Mouse (Mus musculus): ENCODE results near the gene Pycr2. TPM values are rescaled to one million over a fixed set of nuclear protein-coding genes. Genes with fewer than 3 reads are reported as not detected.

Pycr2 gene
- 100 to 1,000 TPM in 1 of 2 experiments, 10 to 100 TPM in 1; 60.0 to 102 TPM for polyA plus RNA-seq (2012; fragmentation: generic; extraction: Trizol)

GRCm38 (mm10) chr1:180904039-180904814 lies at the start of gene Pycr2:
Gene Pycr2 (plus strand): TSS chr1:180904293.

GRCm38 (mm10) chr1:180892808-180893207 lies 11.3 kb upstream of the Pycr2 start, which contains the start of gene Lefty2:
Gene Lefty2 (plus strand): TSS chr1:180893108.

GRCm38 (mm10) chr1:180934467-180935419 lies 30.6 kb downstream of the Pycr2 start, which contains the start of gene Lefty1:
Gene Lefty1 (plus strand): TSS chr1:180935022.

DNA sequence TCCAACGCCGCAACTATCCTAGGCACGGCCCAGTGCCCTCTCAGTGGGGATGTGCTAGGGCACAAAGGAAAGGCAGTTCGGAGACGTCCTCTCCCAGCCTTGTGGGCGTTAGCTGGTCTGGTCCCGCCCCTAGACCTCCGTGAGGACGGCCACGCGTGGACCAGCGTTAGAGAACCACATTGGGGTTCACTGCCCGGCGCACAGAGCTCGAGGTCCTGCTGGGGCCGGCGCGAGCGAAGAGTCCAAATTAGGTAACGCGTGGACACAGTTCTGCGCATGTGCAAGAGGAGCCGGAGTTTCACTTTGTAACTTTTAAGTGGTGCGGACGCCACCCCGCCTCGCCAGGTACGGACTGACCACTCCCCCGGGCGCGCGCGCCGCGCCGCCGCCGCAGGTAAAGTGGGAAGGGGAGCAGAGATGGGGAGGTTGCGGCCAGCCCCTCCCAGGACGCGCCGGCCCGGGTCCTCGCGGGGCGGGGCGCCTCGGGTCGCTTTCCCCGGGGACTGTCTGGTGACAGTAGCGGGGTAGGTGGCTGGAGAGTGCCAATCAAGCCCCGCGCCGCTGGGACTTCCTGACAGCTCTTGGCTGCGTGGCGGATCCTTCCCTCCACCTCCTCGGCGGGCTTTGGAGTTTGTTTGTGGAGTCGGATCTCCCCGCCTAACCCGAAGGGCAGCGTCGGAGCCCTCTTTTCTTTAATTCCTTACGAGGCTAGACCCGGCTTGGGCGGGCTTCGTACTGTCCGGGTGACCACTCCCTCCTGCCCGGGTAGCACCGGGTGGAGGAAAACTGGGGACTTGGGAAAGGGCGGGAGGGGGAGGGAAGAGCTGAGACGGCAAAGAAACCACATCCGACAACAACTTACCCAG lies 38.3 kb downstream of the Pycr2 start, which contains the start of gene Tmem63a:
Tmem63a (plus strand) TSS at position 179 of the 866 bp plus-strand sequence.

Other genes with a start within 250 kb of the Pycr2 start
- gene Mixl1, start 207.3 kb upstream of the Pycr2 start, polyA plus RNA-seq (2012; fragmentation: generic; extraction: Trizol), result not detected
- gene Acbd3, start 178.2 kb upstream of the Pycr2 start, polyA plus RNA-seq (2012; fragmentation: generic; extraction: Trizol), result 1 to 10 TPM; 1.1 to 9.5 TPM
- 100 to 1,000 TPM in 1 of 2 experiments, 10 to 100 TPM in 1; 65.3 to 961 TPM for gene H3f3a, start 90.3 kb upstream of the Pycr2 start, polyA plus RNA-seq (2012; fragmentation: generic; extraction: Trizol)
- gene Sde2, start 53.2 kb upstream of the Pycr2 start, polyA plus RNA-seq (2012; fragmentation: generic; extraction: Trizol), result 10 to 100 TPM in 1 of 2 experiments, 1 to 10 TPM in 1; 2.3 to 12.3 TPM
- not detected for gene Lefty2, start 11.2 kb upstream of the Pycr2 start, polyA plus RNA-seq (2012; fragmentation: generic; extraction: Trizol)
- gene Lefty1, start 30.7 kb downstream of the Pycr2 start, polyA plus RNA-seq (2012; fragmentation: generic; extraction: Trizol), result under 1 TPM; 0.02 to 0.13 TPM
- gene Tmem63a, start 38.1 kb downstream of the Pycr2 start, polyA plus RNA-seq (2012; fragmentation: generic; extraction: Trizol), result 10 to 100 TPM; 21.2 to 65.8 TPM
- 100 to 1,000 TPM; 246 to 537 TPM for gene Ephx1, start 116.6 kb downstream of the Pycr2 start, polyA plus RNA-seq (2012; fragmentation: generic; extraction: Trizol)
- not detected for gene 9130409I23Rik, start 146.9 kb downstream of the Pycr2 start, polyA plus RNA-seq (2012; fragmentation: generic; extraction: Trizol)
- 1 to 10 TPM; 1.1 to 6.3 TPM for gene Nvl, start 239.9 kb downstream of the Pycr2 start, polyA plus RNA-seq (2012; fragmentation: generic; extraction: Trizol)
- 100 to 1,000 TPM in 1 of 2 experiments, 10 to 100 TPM in 1; 44.8 to 103 TPM for gene Cnih4, start 240.4 kb downstream of the Pycr2 start, polyA plus RNA-seq (2012; fragmentation: generic; extraction: Trizol)